Mouse (Mus musculus) embryo, embryonic 10 days (tissue): ENCODE measurements around the gene Snw1.
"Not testable (repeated sequence)": the region's sequence is repeated elsewhere in the genome, so short reads cannot be mapped to it uniquely, and the experiment has no call there.

Experiments used
- DNase-seq: peaks from one replicate; pipeline ENCODE4 v3.0.0-alpha.2; 2015; ENCODE audit warnings: low spot score

Snw1 gene

GRCm38 (mm10) chr12:87471964-87472786 is at the start of gene Snw1:
Gene Snw1, minus strand, starts transcription at chr12:87472274.
- DNase-seq = peak; percentile 96

- not testable (repeated sequence) for DNase-seq
Observed at GRCm38 (mm10) chr12:87519616-87520015, 47.5 kb upstream of the Snw1 start.

GRCm38 (mm10) chr12:87514016-87514415 is 41.9 kb upstream of the Snw1 start, which contains the start of gene Gm8300:
Gene Gm8300, plus strand, starts transcription at chr12:87514316.
- not testable (repeated sequence) for DNase-seq

- DNase-seq = not testable (repeated sequence)
Observed at GRCm38 (mm10) chr12:87494421-87494820, 22.3 kb upstream of the Snw1 start, which contains the start of gene Gm5788. Gene Gm5788, plus strand, starts transcription at chr12:87494721.

GRCm38 (mm10) chr12:87488683-87489082 is 16.6 kb upstream of the Snw1 start:
- not testable (repeated sequence) for DNase-seq

GRCm38 (mm10) chr12:87482482-87482881 is 10.4 kb upstream of the Snw1 start:
- not testable (repeated sequence) for DNase-seq

- DNase-seq = no peak
Observed at GRCm38 (mm10) chr12:87474756-87475155, 2.7 kb upstream of the Snw1 start.

GRCm38 (mm10) chr12:87471421-87471963 is 582 bp downstream of the Snw1 start:
- no peak for DNase-seq

- peak; percentile 21 for DNase-seq
Observed at GRCm38 (mm10) chr12:87470263-87471136, 1.6 kb downstream of the Snw1 start.

- DNase-seq = no peak
Observed at GRCm38 (mm10) chr12:87464678-87465297, 7.3 kb downstream of the Snw1 start.

- no peak for DNase-seq
Observed at GRCm38 (mm10) chr12:87449456-87449855, 22.6 kb downstream of the Snw1 start.

GRCm38 (mm10) chr12:87444211-87444610 is 27.9 kb downstream of the Snw1 start:
- no peak for DNase-seq

- DNase-seq = peak; percentile 94
Observed at GRCm38 (mm10) chr12:87443700-87444122, 28.4 kb downstream of the Snw1 start, which contains the start of the genes Slirp and Alkbh1. Gene Slirp, plus strand, starts transcription at chr12:87443896. Gene Alkbh1, minus strand, starts transcription at chr12:87444017.

- DNase-seq = peak; percentile 73
Observed at GRCm38 (mm10) chr12:87443115-87443699, 28.9 kb downstream of the Snw1 start.

GRCm38 (mm10) chr12:87442177-87443114 is 29.6 kb downstream of the Snw1 start:
- DNase-seq = peak; percentile 49

GRCm38 (mm10) chr12:87428885-87429284 is 43.2 kb downstream of the Snw1 start:
- DNase-seq = no peak

- DNase-seq = no peak
Observed at GRCm38 (mm10) chr12:87428295-87428694, 43.8 kb downstream of the Snw1 start.

- no peak for DNase-seq
Observed at GRCm38 (mm10) chr12:87426354-87427031, 45.6 kb downstream of the Snw1 start.

- DNase-seq = no peak
Observed at GRCm38 (mm10) chr12:87424516-87424915, 47.6 kb downstream of the Snw1 start.

GRCm38 (mm10) chr12:87423700-87424099 is 48.4 kb downstream of the Snw1 start:
- DNase-seq = no peak
